Mouse (Mus musculus) midbrain, postnatal 0 days (tissue): ENCODE results near the gene Rps19. TPM values are rescaled to one million over a fixed set of nuclear protein-coding genes. Genes with fewer than 3 reads are reported as not detected.
"Not testable (repeated sequence)": the region's sequence is repeated elsewhere in the genome, so short reads cannot be mapped to it uniquely, and the experiment has no call there.

Experiments used
- ATAC-seq: fragments of 200-750 bp; cut with Nextera tagmentation; 2 replicates; pipeline ENCODE4 v1.8.0; 2017; ENCODE audit warnings: moderate number of reproducible peaks, mild to moderate bottlenecking, moderate TSS enrichment, moderate library complexity; ENCODE audit not compliant: low FRiP score
- DNase-seq: peaks from one replicate; pipeline ENCODE4 v3.0.0-alpha.2; 2015; ENCODE audit warnings: low spot score
- H3K27ac ChIP-seq: fragments of 300-500 bp; sonication (generic); 2 replicates; pipeline ENCODE4 v1.5.1; 2014; ENCODE audit warnings: low read depth, mild to moderate bottlenecking, low read length, mixed read lengths
- H3K27me3 ChIP-seq: fragments of 300-500 bp; sonication (generic); 2 replicates; pipeline ENCODE4 v1.6.1; 2014; ENCODE audit warnings: low read length, control low read depth, mixed read lengths; ENCODE audit not compliant: insufficient read depth
- H3K36me3 ChIP-seq: fragments of 300-500 bp; sonication (generic); 2 replicates; pipeline ENCODE4 v1.6.1; 2014; ENCODE audit warnings: low read length, control low read depth, mixed read lengths; ENCODE audit not compliant: insufficient read depth
- H3K4me1 ChIP-seq: fragments of 300-500 bp; sonication (generic); 2 replicates; pipeline ENCODE4 v1.6.1; 2014; ENCODE audit warnings: mild to moderate bottlenecking, control low read depth, antibody characterized with exemption, low read length, mixed read lengths; ENCODE audit not compliant: insufficient read depth
- H3K4me2 ChIP-seq: fragments of 300-500 bp; sonication (generic); 2 replicates; pipeline ENCODE4 v1.6.1; 2014; ENCODE audit warnings: low read depth, mild to moderate bottlenecking, low read length, mixed read lengths; ENCODE audit not compliant: poor library complexity, severe bottlenecking
- H3K4me3 ChIP-seq: fragments of 300-500 bp; sonication (generic); 2 replicates; pipeline ENCODE4 v1.5.1; 2014; ENCODE audit warnings: low read depth, mild to moderate bottlenecking, low read length, moderate library complexity
- H3K9ac ChIP-seq: fragments of 300-500 bp; sonication (generic); replicated peaks from 2 replicates; pipeline ENCODE4 v1.6.1; 2014; ENCODE audit warnings: mild to moderate bottlenecking, low read length, moderate library complexity, mixed read lengths; ENCODE audit not compliant: poor library complexity, severe bottlenecking
- H3K9me3 ChIP-seq: fragments of 300-500 bp; sonication (generic); 2 replicates; pipeline ENCODE4 v1.6.1; 2016; ENCODE audit warnings: low read length, control low read depth
- CTCF ChIP-seq: IDR thresholded peaks from 2 replicates; pipeline ENCODE4 v1.5.1; 2016; ENCODE audit warnings: antibody characterized with exemption, mild to moderate bottlenecking
- WGBS: fragments of 180-500 bp; shearing (Covaris S2); extraction: QIAGEN DNeasy Blood & Tissue Kit; methylation state at CpG from one replicate; pipeline ENCODE4 v1.1.7; 2014; 5-methylcytosine and 5-hydroxymethylcytosine counted together
- polyA plus RNA-seq: library from polyadenylated mRNA; unstranded; fragments of >200 nt; fragmentation: Nextera tagmentation; extraction: Ambion mirVana; gene quantifications from 2 replicates; pipeline ENCODE4 v1.2.1, GENCODE M21; 2015
- total RNA-seq: library from RNA; depleted of rRNA; stranded (reverse); fragments of >200 nt; gene quantifications from 2 replicates; pipeline ENCODE4 v1.2.3, GENCODE M21; 2014; rRNA removed

The Rps19 gene
- total RNA-seq (364 and 448 TPM in 2 replicates), polyA plus RNA-seq (1,202 and 1,286 TPM in 2 replicates)

DNA sequence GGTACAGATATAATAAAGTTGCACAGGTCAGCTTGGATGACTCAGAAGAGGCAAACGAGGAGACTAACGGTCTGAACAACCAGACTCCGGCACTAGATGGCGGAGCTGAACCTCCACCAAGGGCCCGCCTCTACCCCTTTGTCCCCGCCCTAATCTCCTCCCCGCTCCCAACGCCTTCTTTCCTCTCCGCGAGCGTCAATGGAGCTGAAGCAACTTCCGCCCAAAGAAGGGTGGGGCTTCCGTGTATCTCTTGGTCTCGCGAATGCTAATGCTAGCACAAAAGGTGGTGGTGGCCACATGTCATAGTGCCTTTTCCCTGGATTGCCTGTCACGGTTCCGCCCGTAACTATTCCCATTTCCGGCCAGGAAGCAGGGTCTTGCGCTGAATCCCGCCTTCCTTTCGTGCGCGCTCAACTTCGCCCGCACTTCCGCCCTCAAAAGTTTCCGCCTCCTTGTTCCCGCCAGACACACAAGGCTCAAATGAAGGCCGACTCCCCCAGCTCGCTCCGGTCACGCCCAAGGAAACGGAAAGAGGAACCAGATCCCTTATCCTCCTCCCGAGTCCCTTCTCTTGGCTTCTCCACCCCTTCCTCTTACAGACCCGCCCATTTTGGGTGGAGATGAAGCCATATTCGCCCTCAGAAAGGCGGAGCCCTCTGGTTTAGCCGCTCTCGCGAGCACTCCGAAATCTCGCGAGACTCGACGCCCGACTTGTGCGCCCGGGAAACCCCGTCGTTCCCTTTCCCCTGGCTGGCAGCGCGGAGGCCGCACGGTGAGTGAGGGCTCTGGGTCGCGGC is at the start of gene Rps19:
Rps19 (plus strand) TSS at position 476 of the 797 bp plus-strand sequence.
- Histone ChIP-seq H3K9me3 (no peaks in the 10 kb centered on the region), H3K27me3 (no peaks in the 10 kb centered on the region), H3K27ac (peak within 1 kb of the TSS; percentile 92), H3K4me2 (peak within 1 kb of the TSS; percentile 76), H3K36me3 (peaks cover 22% of the 10 kb centered on the region), H3K4me3 (peak within 1 kb of the TSS; percentile 99), H3K9ac (peak within 1 kb of the TSS; percentile 99), H3K4me1 (peaks cover 9% of the 10 kb centered on the region)
- peak; percentile 94 for ATAC-seq
- WGBS = under 1% methylated on average over 57 of the region's 57 CpGs
- TF ChIP-seq CTCF = peak; percentile 73
- DNase-seq = peak; percentile 99

DNA sequence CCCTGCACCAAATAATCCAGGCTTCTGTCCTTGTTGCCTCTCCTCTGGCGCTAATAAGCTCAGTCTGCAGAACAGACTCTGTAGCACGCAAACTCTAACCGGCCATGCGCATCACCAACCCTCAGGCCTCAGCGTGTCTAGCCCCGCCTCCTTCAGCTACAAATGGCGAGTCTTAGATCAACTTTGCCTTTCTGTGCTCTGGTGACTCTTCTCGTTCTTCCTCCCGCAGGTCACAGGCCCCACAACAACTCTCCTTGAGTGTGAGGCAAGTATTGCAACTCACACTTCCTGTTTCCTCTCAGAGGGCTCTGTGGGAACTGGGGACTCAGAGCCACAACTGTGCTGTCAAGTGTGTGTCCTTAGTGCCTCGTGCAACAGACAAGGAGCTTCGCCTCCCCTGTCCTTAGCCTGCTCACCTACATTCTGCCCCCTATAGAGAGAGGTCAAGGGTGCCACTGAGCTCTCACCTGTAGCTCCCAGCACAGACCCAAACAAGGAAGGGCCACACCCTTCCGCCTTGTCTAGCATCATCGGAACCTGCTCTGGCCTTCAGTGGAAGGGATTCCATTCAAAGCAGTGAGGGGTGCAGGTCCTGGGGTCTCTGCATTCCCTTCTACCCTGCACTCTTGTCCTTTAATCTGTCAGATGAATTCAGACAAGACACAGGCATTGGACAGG is 45.3 kb upstream of the Rps19 start:
- not testable (repeated sequence) for H3K4me1 ChIP-seq, H3K4me3 ChIP-seq, H3K27me3 ChIP-seq, ATAC-seq, H3K27ac ChIP-seq, H3K36me3 ChIP-seq, H3K4me2 ChIP-seq, H3K9me3 ChIP-seq, H3K9ac ChIP-seq, DNase-seq
- WGBS = 59% methylated on average over 11 of the region's 13 CpGs

DNA sequence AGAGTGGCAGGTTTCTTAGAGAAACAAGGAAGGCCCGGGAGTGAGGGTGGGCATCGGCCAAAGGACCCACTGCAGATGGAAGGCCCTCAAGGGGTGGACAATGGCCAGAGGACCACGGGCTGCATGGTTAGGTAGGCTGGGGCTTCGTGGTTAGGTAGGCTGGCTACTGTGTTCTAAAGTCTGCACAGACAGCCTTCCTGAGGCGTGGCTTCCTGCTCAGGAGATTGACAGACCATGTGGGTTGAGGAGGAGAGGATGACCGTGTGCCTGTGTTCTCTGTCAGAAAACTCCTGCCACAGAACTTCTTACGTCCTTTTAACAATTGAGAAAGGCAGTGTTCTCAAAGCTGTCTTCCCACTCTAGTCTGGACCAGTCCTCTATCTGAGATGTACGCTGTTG is 44.8 kb upstream of the Rps19 start:
- no peak for TF ChIP-seq CTCF
- no peak for ATAC-seq
- H3K27me3 ChIP-seq = no peaks in the 10 kb centered on the region

DNA sequence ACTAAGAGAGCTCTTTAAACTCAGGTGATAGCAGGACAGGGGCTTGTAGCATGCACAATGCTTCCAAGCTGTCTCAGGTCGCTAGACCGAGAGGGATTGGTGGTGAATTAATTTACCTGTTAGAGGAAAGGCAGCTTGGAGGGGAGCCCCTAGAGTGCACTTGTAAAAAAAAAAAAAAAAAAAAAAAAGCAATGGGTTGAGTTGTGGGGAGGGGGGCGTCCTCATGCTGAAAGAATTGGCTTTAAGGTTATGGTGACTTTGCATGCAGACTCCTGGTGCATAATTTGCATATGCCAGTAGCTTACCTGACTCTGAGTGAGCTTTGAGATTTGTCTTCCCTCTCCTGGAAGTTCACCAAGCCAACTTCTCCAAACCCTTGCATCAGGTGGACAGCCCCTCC is 43.8 kb upstream of the Rps19 start:
- ATAC-seq (no peak), DNase-seq (no peak)
- no peak for TF ChIP-seq CTCF
- Histone ChIP-seq H3K9me3 (no peaks in the 10 kb centered on the region), H3K4me1 (no peaks in the 10 kb centered on the region), H3K4me2 (no peak overlapping the region), H3K9ac (no peak overlapping the region), H3K36me3 (no peaks in the 10 kb centered on the region), H3K4me3 (no peak overlapping the region), H3K27me3 (no peaks in the 10 kb centered on the region), H3K27ac (no peak overlapping the region)
- WGBS = 57% methylated on average over 3 of the region's 3 CpGs

More for the DNA sequence above, 44.8 kb upstream of the Rps19 start:
- no peak overlapping the region for H3K4me2 ChIP-seq
- H3K9me3 ChIP-seq = no peaks in the 10 kb centered on the region
- H3K9ac ChIP-seq = no peak overlapping the region
- no peaks in the 10 kb centered on the region for H3K4me1 ChIP-seq
- H3K27ac ChIP-seq = no peak overlapping the region
- 81% methylated on average over 8 of the region's 8 CpGs for WGBS
- no peak for DNase-seq
- H3K4me3 ChIP-seq = no peak overlapping the region
- no peaks in the 10 kb centered on the region for H3K36me3 ChIP-seq

DNA sequence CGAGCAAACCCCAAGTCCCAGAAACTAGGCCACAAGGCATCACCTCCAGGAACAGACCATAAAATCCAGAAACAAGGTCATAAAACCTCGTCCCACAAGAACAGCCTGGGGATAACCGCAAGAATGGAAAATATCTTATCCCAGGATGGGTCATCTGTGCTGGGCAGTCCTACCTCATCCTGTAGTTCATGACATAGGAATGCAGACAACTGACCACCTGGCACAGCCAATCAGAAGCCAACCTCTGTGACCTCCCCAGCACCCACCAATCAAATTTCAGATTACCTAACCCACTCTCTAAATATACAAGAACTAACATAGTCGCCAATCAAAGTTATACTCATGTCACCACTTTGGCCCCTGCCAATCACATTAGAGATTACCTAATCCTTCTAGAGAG is 43.2 kb upstream of the Rps19 start:
- H3K27ac ChIP-seq = no peak overlapping the region
- ATAC-seq = no peak
- no peak overlapping the region for H3K9ac ChIP-seq
- no peak overlapping the region for H3K4me2 ChIP-seq
- H3K4me3 ChIP-seq = no peak overlapping the region
- no peaks in the 10 kb centered on the region for H3K4me1 ChIP-seq
- H3K9me3 ChIP-seq = no peaks in the 10 kb centered on the region
- H3K36me3 ChIP-seq = no peaks in the 10 kb centered on the region
- TF ChIP-seq CTCF = no peak
- DNase-seq = no peak
- 81% methylated on average over 4 of the region's 4 CpGs for WGBS
- no peaks in the 10 kb centered on the region for H3K27me3 ChIP-seq

DNA sequence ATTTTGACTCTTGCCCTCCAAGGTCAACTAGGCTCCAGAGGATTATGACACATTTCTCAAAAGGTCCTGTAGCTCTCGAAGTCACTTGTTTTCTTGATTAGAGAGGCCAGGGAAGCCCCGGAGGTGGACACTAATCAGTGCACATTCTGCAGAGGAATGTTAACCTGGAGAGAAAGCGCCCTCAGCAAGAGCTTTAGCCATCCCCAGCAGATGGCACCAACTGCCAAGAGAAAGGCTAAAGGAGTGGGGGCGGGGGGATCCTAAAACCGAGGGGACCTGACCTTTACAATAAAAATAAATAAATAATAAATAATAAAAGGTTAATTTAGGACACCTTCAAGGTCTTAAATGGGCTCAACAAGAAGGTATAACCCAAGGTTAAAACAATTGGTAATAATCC is 40.0 kb upstream of the Rps19 start:
- no peak overlapping the region for H3K27ac ChIP-seq
- no peak for DNase-seq
- H3K4me3 ChIP-seq = no peak overlapping the region
- H3K27me3 ChIP-seq = no peaks in the 10 kb centered on the region
- TF ChIP-seq CTCF = no peak
- no peaks in the 10 kb centered on the region for H3K36me3 ChIP-seq
- H3K4me2 ChIP-seq = no peak overlapping the region
- WGBS = 41% methylated on average over 5 of the region's 5 CpGs
- ATAC-seq = no peak
- no peaks in the 10 kb centered on the region for H3K9me3 ChIP-seq
- no peak overlapping the region for H3K9ac ChIP-seq
- no peaks in the 10 kb centered on the region for H3K4me1 ChIP-seq
